Mouse (Mus musculus): ENCODE measurements at regions not wholly inside any gene's neighbourhood (a gene's known extent, or its start where the extent isn't known, plus 50 kb on each side); places are given as distances from the start of the nearest gene placed in this dataset.

DNA sequence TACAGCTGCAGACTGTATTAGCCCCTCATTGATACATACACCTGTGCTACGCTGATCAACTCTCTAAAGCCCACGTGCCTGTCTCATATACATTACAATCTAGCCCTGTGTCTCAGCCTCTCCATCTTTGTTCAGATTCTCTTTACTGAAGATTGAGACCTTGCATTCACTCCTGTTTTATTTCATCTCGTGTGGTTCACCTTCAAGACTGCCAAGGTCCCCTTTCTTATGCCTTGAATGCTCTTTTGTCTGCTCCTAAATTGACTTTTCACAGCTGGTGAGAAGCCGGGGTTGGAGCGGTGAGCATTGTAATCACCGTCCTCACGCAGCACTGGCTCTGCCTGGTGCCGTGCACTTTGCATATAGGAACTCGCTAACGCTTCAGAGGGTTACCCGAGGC is 75.2 kb upstream of the Grik3 start:
- H3K9me3 ChIP-seq (ENCODE audit: control insufficient read depth, low read length) = no peaks in the 10 kb centered on the region
- H3K4me2 ChIP-seq (ENCODE audit: low read depth, severe bottlenecking) = no peak overlapping the region
- no peak overlapping the region for H3K4me3 ChIP-seq (ENCODE audit: low read depth, low read length)
- H3K27me3 ChIP-seq (ENCODE audit: control insufficient read depth, insufficient read depth, low read length) = no peaks in the 10 kb centered on the region
- H3K27ac ChIP-seq (replicated peaks; ENCODE audit: low read depth, low read length) = no peak overlapping the region
- no peak for DNase-seq (ENCODE audit: low spot score)
- WGBS = 49% methylated on average over 11 of the region's 11 CpGs
- ATAC-seq (ENCODE audit: insufficient number of reproducible peaks, low FRiP score, low TSS enrichment, low read depth) = no peak
- H3K36me3 ChIP-seq (ENCODE audit: control insufficient read depth, insufficient read depth, low read length) = no peaks in the 10 kb centered on the region
- no peaks in the 10 kb centered on the region for H3K4me1 ChIP-seq (ENCODE audit: control insufficient read depth, insufficient read depth, low read length)
- H3K9ac ChIP-seq (ENCODE audit: low read length) = no peak overlapping the region

DNA sequence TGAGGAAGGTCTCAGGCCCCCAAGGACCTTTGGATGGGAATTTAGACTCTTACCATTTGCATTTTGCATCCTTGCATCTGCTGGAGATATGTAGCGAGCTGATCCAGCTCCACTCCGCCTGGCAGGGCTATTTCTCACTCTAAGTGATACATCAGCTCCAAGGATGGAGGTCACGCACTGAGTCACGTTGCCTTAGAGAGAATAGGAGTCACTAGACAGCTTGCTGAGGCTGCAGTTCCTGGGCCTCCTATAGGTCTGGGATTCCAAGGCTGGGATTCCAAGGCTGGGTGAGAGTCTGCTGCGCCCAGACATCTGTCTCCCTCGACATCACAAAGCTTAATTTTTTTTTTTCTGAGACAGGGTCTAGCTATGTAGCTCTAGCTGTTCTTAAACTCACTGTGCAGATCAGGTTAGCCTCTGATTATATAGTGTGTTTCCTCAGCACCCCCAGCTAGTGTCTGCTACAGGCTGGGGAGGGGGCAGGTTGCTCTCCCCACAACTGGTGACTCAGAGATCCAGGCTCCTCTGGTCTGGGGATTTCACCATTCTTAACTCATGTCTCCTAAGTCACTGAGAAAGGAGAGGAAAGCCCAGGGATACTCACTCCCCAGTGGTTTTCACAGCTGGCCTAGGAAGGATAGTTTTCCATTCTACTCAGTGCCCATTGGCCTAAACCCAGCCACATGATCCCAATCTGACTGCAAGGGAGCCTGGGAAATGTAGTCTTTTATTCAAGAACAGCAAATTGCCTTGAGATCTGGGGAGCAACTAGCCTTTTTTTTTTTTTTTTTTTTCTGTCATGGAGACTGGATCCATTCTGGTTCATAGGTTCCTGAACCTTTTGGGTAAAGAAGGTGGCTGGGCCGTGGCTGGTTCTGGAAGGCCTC is 76.4 kb upstream of the Grik3 start:
- Histone ChIP-seq H3K36me3 (ENCODE audit: control insufficient read depth, insufficient read depth, low read length) (no peaks in the 10 kb centered on the region), H3K4me1 (ENCODE audit: control insufficient read depth, insufficient read depth, low read length) (no peaks in the 10 kb centered on the region), H3K4me2 (ENCODE audit: low read depth, severe bottlenecking) (no peak overlapping the region), H3K4me3 (ENCODE audit: low read depth, low read length) (no peak overlapping the region), H3K27me3 (ENCODE audit: control insufficient read depth, insufficient read depth, low read length) (no peaks in the 10 kb centered on the region), H3K27ac (replicated peaks; ENCODE audit: low read depth, low read length) (no peak overlapping the region), H3K9me3 (ENCODE audit: control insufficient read depth, low read length) (no peaks in the 10 kb centered on the region), H3K9ac (ENCODE audit: low read length) (no peak overlapping the region)
- ATAC-seq (ENCODE audit: insufficient number of reproducible peaks, low FRiP score, low TSS enrichment, low read depth) (peak; percentile 75; the same call in 1 of the 2 replicates), DNase-seq (ENCODE audit: low spot score) (no peak)
- WGBS = 77% methylated on average over 7 of the region's 7 CpGs

DNA sequence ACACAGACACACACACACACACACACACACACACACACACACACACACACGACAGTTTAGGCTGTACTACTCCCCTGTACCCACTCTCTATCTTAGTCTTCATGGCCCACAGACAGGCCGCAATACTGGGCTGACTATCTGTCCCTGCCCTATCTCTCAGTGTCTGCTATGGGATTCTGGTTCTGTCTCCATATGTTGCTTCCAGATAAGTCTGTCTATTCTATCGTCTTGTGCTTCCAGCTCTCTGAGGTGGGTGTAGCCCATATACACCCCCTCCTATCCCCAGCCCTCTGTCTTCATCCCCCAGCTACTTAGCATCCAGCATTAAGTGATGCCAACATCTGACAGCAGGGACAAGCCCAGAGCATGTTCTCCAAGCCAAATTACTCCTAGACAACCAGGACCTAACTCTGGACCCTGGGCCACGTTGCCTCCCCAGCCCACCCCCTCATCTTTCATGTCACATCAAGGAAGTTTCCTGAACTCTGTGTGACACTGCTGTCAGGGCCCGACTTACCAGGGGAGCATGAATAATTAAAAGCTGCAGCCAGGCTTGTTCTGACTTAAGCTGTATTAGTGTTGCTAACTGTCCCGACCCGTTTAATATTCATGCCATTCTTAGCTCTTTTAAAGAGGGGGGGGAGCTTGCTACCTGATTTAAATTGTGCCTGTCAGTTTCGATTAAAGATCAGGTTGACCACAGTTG is 79.6 kb upstream of the Grik3 start:
- H3K36me3 ChIP-seq (ENCODE audit: control insufficient read depth, insufficient read depth, low read length) = no peaks in the 10 kb centered on the region
- DNase-seq (ENCODE audit: low spot score) = no peak
- H3K4me1 ChIP-seq (ENCODE audit: control insufficient read depth, insufficient read depth, low read length) = peaks cover 16% of the 10 kb centered on the region
- H3K9ac ChIP-seq (ENCODE audit: low read length) = no peak overlapping the region
- WGBS = 37% methylated on average over 8 of the region's 8 CpGs
- H3K9me3 ChIP-seq (ENCODE audit: control insufficient read depth, low read length) = no peaks in the 10 kb centered on the region
- no peak overlapping the region for H3K4me2 ChIP-seq (ENCODE audit: low read depth, severe bottlenecking)
- no peaks in the 10 kb centered on the region for H3K27me3 ChIP-seq (ENCODE audit: control insufficient read depth, insufficient read depth, low read length)
- H3K27ac ChIP-seq (replicated peaks; ENCODE audit: low read depth, low read length) = no peak overlapping the region
- no peak for ATAC-seq (ENCODE audit: insufficient number of reproducible peaks, low FRiP score, low TSS enrichment, low read depth)
- no peak overlapping the region for H3K4me3 ChIP-seq (ENCODE audit: low read depth, low read length)

DNA sequence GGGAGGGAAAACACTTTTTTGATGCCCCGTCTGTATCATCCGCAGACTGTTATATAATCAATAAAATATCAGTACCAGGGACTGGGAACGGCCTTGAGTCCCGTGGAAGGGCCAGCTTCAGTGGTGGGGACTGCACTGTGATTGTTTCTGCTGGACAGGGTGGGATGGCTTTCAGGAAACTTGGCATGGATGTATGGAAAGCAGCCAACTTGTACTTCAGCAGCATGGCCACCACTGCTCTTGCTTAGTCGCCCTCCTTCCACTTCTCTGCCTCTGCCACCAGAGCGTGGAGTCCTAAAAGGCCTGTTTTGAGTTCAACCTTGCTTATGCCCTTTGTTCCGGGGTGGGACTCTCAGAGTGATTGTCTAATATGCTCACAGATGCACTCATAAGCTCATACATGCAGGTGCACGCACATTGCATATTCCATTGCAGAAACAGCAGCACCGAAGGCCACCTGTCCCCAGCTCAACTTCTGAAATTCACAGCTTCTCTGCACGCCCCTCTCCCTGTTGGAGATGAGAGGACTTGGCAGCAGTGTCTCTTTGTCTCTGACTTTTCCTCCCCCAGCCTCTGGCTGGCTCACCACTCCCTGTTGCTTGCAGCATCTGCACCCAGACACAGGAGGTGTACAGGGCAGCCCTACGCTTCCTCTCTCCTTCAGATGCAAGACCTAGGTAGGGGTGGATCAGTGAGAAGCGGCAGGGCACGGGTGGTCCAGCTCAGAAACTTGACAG is 91.0 kb upstream of the Grik3 start:
- Histone ChIP-seq H3K27ac (replicated peaks; ENCODE audit: low read depth, low read length) (no peak overlapping the region), H3K4me2 (ENCODE audit: low read depth, severe bottlenecking) (no peak overlapping the region), H3K9ac (ENCODE audit: low read length) (no peak overlapping the region), H3K4me1 (ENCODE audit: control insufficient read depth, insufficient read depth, low read length) (no peaks in the 10 kb centered on the region), H3K9me3 (ENCODE audit: control insufficient read depth, low read length) (no peaks in the 10 kb centered on the region), H3K4me3 (ENCODE audit: low read depth, low read length) (no peak overlapping the region), H3K27me3 (ENCODE audit: control insufficient read depth, insufficient read depth, low read length) (0 out of 2 replicates have a peak, but pooled peaks cover 2% of the 10 kb centered on the region), H3K36me3 (ENCODE audit: control insufficient read depth, insufficient read depth, low read length) (no peaks in the 10 kb centered on the region)
- WGBS = 86% methylated on average over 13 of the region's 13 CpGs
- ATAC-seq (ENCODE audit: insufficient number of reproducible peaks, low FRiP score, low TSS enrichment, low read depth) (no peak), DNase-seq (ENCODE audit: low spot score) (no peak)

DNA sequence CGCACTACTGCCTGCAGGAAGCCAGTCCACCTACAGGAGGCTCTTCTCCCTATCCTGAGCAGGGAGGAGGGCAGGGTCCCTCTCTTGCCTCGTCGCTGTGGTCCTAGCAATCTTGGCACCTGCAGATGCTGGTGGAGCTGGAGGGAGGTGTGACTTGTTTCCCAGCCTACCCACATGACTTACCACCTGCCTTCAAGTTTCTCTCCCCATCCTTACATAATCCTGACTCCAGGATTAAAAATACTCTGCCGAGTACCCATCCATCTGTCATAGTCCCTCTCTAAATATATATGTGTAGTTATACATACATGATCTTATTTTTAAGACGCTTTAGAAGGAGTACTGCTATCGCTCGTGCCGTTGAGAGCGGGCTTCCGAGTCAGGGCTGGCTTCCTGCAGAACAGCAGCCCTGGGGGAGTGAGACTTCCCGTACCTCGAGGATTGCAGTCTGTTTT is 93.5 kb upstream of the Grik3 start:
- Histone ChIP-seq H3K27ac (replicated peaks; ENCODE audit: low read depth, low read length) (no peak overlapping the region), H3K4me3 (ENCODE audit: low read depth, low read length) (no peak overlapping the region), H3K27me3 (ENCODE audit: control insufficient read depth, insufficient read depth, low read length) (0 out of 2 replicates have a peak, but pooled peaks cover 2% of the 10 kb centered on the region), H3K36me3 (ENCODE audit: control insufficient read depth, insufficient read depth, low read length) (no peaks in the 10 kb centered on the region), H3K9ac (ENCODE audit: low read length) (no peak overlapping the region), H3K4me1 (ENCODE audit: control insufficient read depth, insufficient read depth, low read length) (no peaks in the 10 kb centered on the region), H3K4me2 (ENCODE audit: low read depth, severe bottlenecking) (no peak overlapping the region), H3K9me3 (ENCODE audit: control insufficient read depth, low read length) (no peaks in the 10 kb centered on the region)
- DNase-seq (ENCODE audit: low spot score) (no peak), ATAC-seq (ENCODE audit: insufficient number of reproducible peaks, low FRiP score, low TSS enrichment, low read depth) (no peak)
- 67% methylated on average over 12 of the region's 12 CpGs for WGBS

DNA sequence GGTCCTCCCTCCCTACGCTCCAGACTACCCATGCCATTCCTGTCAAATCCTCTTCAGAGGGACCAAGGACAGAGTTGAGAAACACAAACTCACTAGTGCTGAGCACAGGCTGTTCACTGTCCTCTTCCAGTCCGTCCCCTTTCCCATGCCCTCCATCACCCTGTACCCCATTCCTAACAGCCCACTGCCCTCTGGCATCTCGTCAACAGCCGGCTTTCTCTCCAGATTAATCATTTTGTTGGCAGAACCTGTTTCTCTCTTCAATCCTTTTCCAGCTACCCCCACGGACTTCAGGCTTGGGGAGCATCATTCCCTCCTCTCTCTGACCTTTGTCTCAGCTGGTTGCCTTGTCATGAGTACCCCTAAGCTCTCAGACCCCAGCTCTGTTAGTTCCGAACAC is 99.2 kb upstream of the Grik3 start:
- H3K9ac ChIP-seq (ENCODE audit: low read length) = no peak overlapping the region
- no peak overlapping the region for H3K4me3 ChIP-seq (ENCODE audit: low read depth, low read length)
- 65% methylated on average over 6 of the region's 6 CpGs for WGBS
- no peaks in the 10 kb centered on the region for H3K27me3 ChIP-seq (ENCODE audit: control insufficient read depth, insufficient read depth, low read length)
- no peak for ATAC-seq (ENCODE audit: insufficient number of reproducible peaks, low FRiP score, low TSS enrichment, low read depth)
- no peaks in the 10 kb centered on the region for H3K9me3 ChIP-seq (ENCODE audit: control insufficient read depth, low read length)
- H3K27ac ChIP-seq (replicated peaks; ENCODE audit: low read depth, low read length) = no peak overlapping the region
- H3K36me3 ChIP-seq (ENCODE audit: control insufficient read depth, insufficient read depth, low read length) = no peaks in the 10 kb centered on the region
- no peak for DNase-seq (ENCODE audit: low spot score)
- H3K4me1 ChIP-seq (ENCODE audit: control insufficient read depth, insufficient read depth, low read length) = no peaks in the 10 kb centered on the region
- H3K4me2 ChIP-seq (ENCODE audit: low read depth, severe bottlenecking) = no peak overlapping the region

DNA sequence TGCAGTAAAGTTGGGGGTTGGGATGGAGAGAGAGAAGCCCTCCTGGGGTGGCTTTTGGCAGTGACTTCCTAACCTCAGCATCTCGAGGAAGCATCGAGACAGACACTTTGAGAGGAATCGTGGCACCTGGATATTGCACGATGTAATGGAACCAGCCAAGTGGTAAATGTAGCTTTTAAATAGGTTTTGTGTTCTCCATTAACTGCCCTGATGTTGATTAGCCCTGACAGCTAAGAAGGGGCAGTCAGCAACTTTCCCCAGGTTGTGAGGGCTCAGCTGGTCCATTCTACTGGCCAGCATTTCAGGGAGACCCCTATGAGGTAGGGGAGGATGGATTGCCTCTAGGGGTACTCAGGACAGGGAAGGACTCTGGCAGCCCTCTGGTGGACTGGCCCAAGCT is 104.7 kb upstream of the Grik3 start:
- no peak for ATAC-seq (ENCODE audit: insufficient number of reproducible peaks, low FRiP score, low TSS enrichment, low read depth)
- Histone ChIP-seq H3K36me3 (ENCODE audit: control insufficient read depth, insufficient read depth, low read length) (no peaks in the 10 kb centered on the region), H3K4me3 (ENCODE audit: low read depth, low read length) (no peak overlapping the region), H3K9ac (ENCODE audit: low read length) (no peak overlapping the region), H3K27me3 (ENCODE audit: control insufficient read depth, insufficient read depth, low read length) (no peaks in the 10 kb centered on the region), H3K4me2 (ENCODE audit: low read depth, severe bottlenecking) (no peak overlapping the region), H3K27ac (replicated peaks; ENCODE audit: low read depth, low read length) (no peak overlapping the region), H3K4me1 (ENCODE audit: control insufficient read depth, insufficient read depth, low read length) (no peaks in the 10 kb centered on the region), H3K9me3 (ENCODE audit: control insufficient read depth, low read length) (no peaks in the 10 kb centered on the region)
- DNase-seq (ENCODE audit: low spot score) = no peak
- WGBS = 70% methylated on average over 4 of the region's 4 CpGs

DNA sequence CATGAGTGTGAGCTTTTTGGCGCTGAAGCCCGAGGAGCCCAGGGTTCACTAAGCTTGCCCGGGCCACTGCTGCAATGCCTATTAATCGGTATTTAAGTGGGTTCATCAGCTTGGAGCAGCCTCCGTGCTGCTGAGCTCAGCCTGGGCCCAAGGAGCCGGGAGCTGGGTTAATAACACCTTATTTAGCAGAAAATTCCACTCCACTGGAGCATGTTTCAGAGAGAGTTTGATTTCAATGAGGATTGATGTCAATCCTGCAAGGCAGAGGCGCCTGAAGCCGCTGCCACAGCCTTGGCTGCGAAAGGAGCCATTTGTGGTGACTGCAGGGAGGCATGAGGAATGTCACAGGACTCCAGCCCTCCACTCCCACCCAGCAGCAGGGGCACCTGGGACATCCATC is 126.5 kb upstream of the Grik3 start:
- no peak overlapping the region for H3K27ac ChIP-seq (replicated peaks; ENCODE audit: low read depth, low read length)
- no peaks in the 10 kb centered on the region for H3K27me3 ChIP-seq (ENCODE audit: control insufficient read depth, insufficient read depth, low read length)
- no peaks in the 10 kb centered on the region for H3K36me3 ChIP-seq (ENCODE audit: control insufficient read depth, insufficient read depth, low read length)
- H3K9ac ChIP-seq (ENCODE audit: low read length) = no peak overlapping the region
- H3K4me3 ChIP-seq (ENCODE audit: low read depth, low read length) = no peak overlapping the region
- no peaks in the 10 kb centered on the region for H3K9me3 ChIP-seq (ENCODE audit: control insufficient read depth, low read length)
- DNase-seq (ENCODE audit: low spot score) (no peak), ATAC-seq (ENCODE audit: insufficient number of reproducible peaks, low FRiP score, low TSS enrichment, low read depth) (no peak)
- H3K4me2 ChIP-seq (ENCODE audit: low read depth, severe bottlenecking) = no peak overlapping the region
- 68% methylated on average over 9 of the region's 9 CpGs for WGBS
- H3K4me1 ChIP-seq (ENCODE audit: control insufficient read depth, insufficient read depth, low read length) = no peaks in the 10 kb centered on the region
